Mouse (Mus musculus): ENCODE results near the gene Cphx3. TPM values are rescaled to one million over a fixed set of nuclear protein-coding genes. Genes with fewer than 3 reads are reported as not detected.
"Not testable (repeated sequence)": the region's sequence is repeated elsewhere in the genome, so short reads cannot be mapped to it uniquely, and the experiment has no call there.

Gene Cphx3
- total and polyA plus RNA-seq, 3 experiments = not detected

- not testable (repeated sequence) for H3K79me2 ChIP-seq (ENCODE audit: control insufficient read depth, insufficient read depth, low read length, poor library complexity); H3K4me3 ChIP-seq (ENCODE audit: control insufficient read depth in 1 of 2, insufficient read depth in 1 of 2, low read depth in 2 of 2, low read length in 2 of 2); DNase-seq (ENCODE audit: low read depth, low spot score); H3K27me3 ChIP-seq (ENCODE audit: control insufficient read depth in 1 of 2, insufficient read depth in 2 of 2, low read length in 2 of 2); H3K9ac ChIP-seq (ENCODE audit: control insufficient read depth, low read depth, low read length, poor library complexity, severe bottlenecking); H3K9me3 ChIP-seq (replicated peaks; ENCODE audit: insufficient read depth, low read length); H3K36me3 ChIP-seq (ENCODE audit: control insufficient read depth in 1 of 2, insufficient read depth in 2 of 2, low read length in 2 of 2); H3K27ac ChIP-seq (ENCODE audit: control insufficient read depth, low read depth, low read length); H3K4me1 ChIP-seq (ENCODE audit: control insufficient read depth in 1 of 2, insufficient read depth in 2 of 2, low read length in 2 of 2)
Observed at GRCm38 (mm10) chr14:26058184-26058583, 23.9 kb upstream of the Cphx3 start.

- not testable (repeated sequence) for H3K4me3 ChIP-seq (ENCODE audit: control insufficient read depth in 1 of 2, insufficient read depth in 1 of 2, low read depth in 2 of 2, low read length in 2 of 2); H3K27ac ChIP-seq (ENCODE audit: control insufficient read depth, low read depth, low read length); H3K36me3 ChIP-seq (ENCODE audit: control insufficient read depth in 1 of 2, insufficient read depth in 2 of 2, low read length in 2 of 2); H3K27me3 ChIP-seq (ENCODE audit: control insufficient read depth in 1 of 2, insufficient read depth in 2 of 2, low read length in 2 of 2); H3K79me2 ChIP-seq (ENCODE audit: control insufficient read depth, insufficient read depth, low read length, poor library complexity); H3K9ac ChIP-seq (ENCODE audit: control insufficient read depth, low read depth, low read length, poor library complexity, severe bottlenecking); H3K4me1 ChIP-seq (ENCODE audit: control insufficient read depth in 1 of 2, insufficient read depth in 2 of 2, low read length in 2 of 2); DNase-seq (ENCODE audit: low read depth, low spot score); H3K9me3 ChIP-seq (replicated peaks; ENCODE audit: insufficient read depth, low read length)
Observed at GRCm38 (mm10) chr14:26059362-26059761, 22.7 kb upstream of the Cphx3 start.

GRCm38 (mm10) chr14:26066574-26067324 lies 15.3 kb upstream of the Cphx3 start:
- H3K9ac ChIP-seq (ENCODE audit: control insufficient read depth, low read depth, low read length, poor library complexity, severe bottlenecking); H3K4me3 ChIP-seq (ENCODE audit: control insufficient read depth in 1 of 2, insufficient read depth in 1 of 2, low read depth in 2 of 2, low read length in 2 of 2); H3K4me1 ChIP-seq (ENCODE audit: control insufficient read depth in 1 of 2, insufficient read depth in 2 of 2, low read length in 2 of 2); DNase-seq (ENCODE audit: low read depth, low spot score); H3K27ac ChIP-seq (ENCODE audit: control insufficient read depth, low read depth, low read length); H3K36me3 ChIP-seq (ENCODE audit: control insufficient read depth in 1 of 2, insufficient read depth in 2 of 2, low read length in 2 of 2); H3K27me3 ChIP-seq (ENCODE audit: control insufficient read depth in 1 of 2, insufficient read depth in 2 of 2, low read length in 2 of 2); H3K9me3 ChIP-seq (replicated peaks; ENCODE audit: insufficient read depth, low read length); H3K79me2 ChIP-seq (ENCODE audit: control insufficient read depth, insufficient read depth, low read length, poor library complexity): not testable (repeated sequence)

GRCm38 (mm10) chr14:26067325-26067633 lies 14.8 kb upstream of the Cphx3 start, which contains the start of gene Tmem254c:
Tmem254c (minus strand) TSS chr14:26067355.
- not testable (repeated sequence) for H3K9me3 ChIP-seq (replicated peaks; ENCODE audit: insufficient read depth, low read length); H3K27me3 ChIP-seq (ENCODE audit: control insufficient read depth in 1 of 2, insufficient read depth in 2 of 2, low read length in 2 of 2); DNase-seq (ENCODE audit: low read depth, low spot score); H3K9ac ChIP-seq (ENCODE audit: control insufficient read depth, low read depth, low read length, poor library complexity, severe bottlenecking); H3K36me3 ChIP-seq (ENCODE audit: control insufficient read depth in 1 of 2, insufficient read depth in 2 of 2, low read length in 2 of 2); H3K4me1 ChIP-seq (ENCODE audit: control insufficient read depth in 1 of 2, insufficient read depth in 2 of 2, low read length in 2 of 2); H3K79me2 ChIP-seq (ENCODE audit: control insufficient read depth, insufficient read depth, low read length, poor library complexity); H3K4me3 ChIP-seq (ENCODE audit: control insufficient read depth in 1 of 2, insufficient read depth in 1 of 2, low read depth in 2 of 2, low read length in 2 of 2); H3K27ac ChIP-seq (ENCODE audit: control insufficient read depth, low read depth, low read length)

- not testable (repeated sequence) for H3K27ac ChIP-seq (ENCODE audit: control insufficient read depth, low read depth, low read length); H3K9me3 ChIP-seq (replicated peaks; ENCODE audit: insufficient read depth, low read length); H3K36me3 ChIP-seq (ENCODE audit: control insufficient read depth in 1 of 2, insufficient read depth in 2 of 2, low read length in 2 of 2); H3K27me3 ChIP-seq (ENCODE audit: control insufficient read depth in 1 of 2, insufficient read depth in 2 of 2, low read length in 2 of 2); H3K79me2 ChIP-seq (ENCODE audit: control insufficient read depth, insufficient read depth, low read length, poor library complexity); DNase-seq (ENCODE audit: low read depth, low spot score); H3K4me3 ChIP-seq (ENCODE audit: control insufficient read depth in 1 of 2, insufficient read depth in 1 of 2, low read depth in 2 of 2, low read length in 2 of 2); H3K9ac ChIP-seq (ENCODE audit: control insufficient read depth, low read depth, low read length, poor library complexity, severe bottlenecking); H3K4me1 ChIP-seq (ENCODE audit: control insufficient read depth in 1 of 2, insufficient read depth in 2 of 2, low read length in 2 of 2)
Observed at GRCm38 (mm10) chr14:26076620-26077390, 5.3 kb upstream of the Cphx3 start.

GRCm38 (mm10) chr14:26081216-26081615 lies 881 bp upstream of the Cphx3 start, which contains the start of gene Cphx2:
Cphx2 (plus strand) TSS chr14:26081516.
- DNase-seq (ENCODE audit: low read depth, low spot score); H3K4me1 ChIP-seq (ENCODE audit: control insufficient read depth in 1 of 2, insufficient read depth in 2 of 2, low read length in 2 of 2); H3K79me2 ChIP-seq (ENCODE audit: control insufficient read depth, insufficient read depth, low read length, poor library complexity); H3K4me3 ChIP-seq (ENCODE audit: control insufficient read depth in 1 of 2, insufficient read depth in 1 of 2, low read depth in 2 of 2, low read length in 2 of 2); H3K9ac ChIP-seq (ENCODE audit: control insufficient read depth, low read depth, low read length, poor library complexity, severe bottlenecking); H3K9me3 ChIP-seq (replicated peaks; ENCODE audit: insufficient read depth, low read length); H3K27ac ChIP-seq (ENCODE audit: control insufficient read depth, low read depth, low read length); H3K27me3 ChIP-seq (ENCODE audit: control insufficient read depth in 1 of 2, insufficient read depth in 2 of 2, low read length in 2 of 2); H3K36me3 ChIP-seq (ENCODE audit: control insufficient read depth in 1 of 2, insufficient read depth in 2 of 2, low read length in 2 of 2): not testable (repeated sequence)

GRCm38 (mm10) chr14:26097622-26098021 lies 15.5 kb downstream of the Cphx3 start:
- not testable (repeated sequence) for H3K9me3 ChIP-seq (replicated peaks; ENCODE audit: insufficient read depth, low read length); H3K9ac ChIP-seq (ENCODE audit: control insufficient read depth, low read depth, low read length, poor library complexity, severe bottlenecking); H3K4me1 ChIP-seq (ENCODE audit: control insufficient read depth in 1 of 2, insufficient read depth in 2 of 2, low read length in 2 of 2); H3K36me3 ChIP-seq (ENCODE audit: control insufficient read depth in 1 of 2, insufficient read depth in 2 of 2, low read length in 2 of 2); H3K27me3 ChIP-seq (ENCODE audit: control insufficient read depth in 1 of 2, insufficient read depth in 2 of 2, low read length in 2 of 2); H3K4me3 ChIP-seq (ENCODE audit: control insufficient read depth in 1 of 2, insufficient read depth in 1 of 2, low read depth in 2 of 2, low read length in 2 of 2); H3K27ac ChIP-seq (ENCODE audit: control insufficient read depth, low read depth, low read length); H3K79me2 ChIP-seq (ENCODE audit: control insufficient read depth, insufficient read depth, low read length, poor library complexity); DNase-seq (ENCODE audit: low read depth, low spot score)
